Mouse (Mus musculus) adrenal gland, postnatal 0 days (tissue): ENCODE results near the gene Gm11032. TPM values are rescaled to one million over a fixed set of nuclear protein-coding genes. Genes with fewer than 3 reads are reported as not detected.

Experiments used
- polyA plus RNA-seq: library from polyadenylated mRNA; unstranded; fragments of >200 nt; fragmentation: Nextera tagmentation; extraction: Ambion mirVana; gene quantifications from 2 replicates; pipeline ENCODE4 v1.2.1, GENCODE M21; 2015

Gm11032 gene
- not detected in 2 replicates for polyA plus RNA-seq

DNA sequence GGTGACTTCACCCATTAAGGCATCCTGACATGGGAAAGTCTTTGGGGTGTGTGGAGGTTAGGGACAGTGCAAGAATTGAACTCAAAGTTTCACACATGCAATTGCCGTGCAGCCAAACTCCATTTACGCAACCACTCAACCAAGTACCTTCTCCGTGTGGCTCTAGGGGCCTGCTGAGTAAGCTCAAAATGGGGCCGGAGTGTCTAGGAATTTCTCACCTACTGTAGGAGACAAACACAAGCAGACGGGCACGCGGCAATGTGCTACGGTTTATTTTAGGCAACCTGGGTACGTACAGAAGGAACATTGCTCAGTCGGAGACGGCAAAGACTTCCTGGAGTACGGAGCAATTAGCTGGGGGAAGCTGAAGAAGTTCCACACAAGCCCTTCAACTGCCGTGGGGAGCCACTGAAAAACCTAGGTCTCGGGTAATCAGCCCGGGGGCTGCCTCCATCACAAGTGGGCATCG, at the start of gene Gm11032:
Gene Gm11032 (plus strand): TSS at position 51 of the 469 bp plus-strand sequence.

DNA sequence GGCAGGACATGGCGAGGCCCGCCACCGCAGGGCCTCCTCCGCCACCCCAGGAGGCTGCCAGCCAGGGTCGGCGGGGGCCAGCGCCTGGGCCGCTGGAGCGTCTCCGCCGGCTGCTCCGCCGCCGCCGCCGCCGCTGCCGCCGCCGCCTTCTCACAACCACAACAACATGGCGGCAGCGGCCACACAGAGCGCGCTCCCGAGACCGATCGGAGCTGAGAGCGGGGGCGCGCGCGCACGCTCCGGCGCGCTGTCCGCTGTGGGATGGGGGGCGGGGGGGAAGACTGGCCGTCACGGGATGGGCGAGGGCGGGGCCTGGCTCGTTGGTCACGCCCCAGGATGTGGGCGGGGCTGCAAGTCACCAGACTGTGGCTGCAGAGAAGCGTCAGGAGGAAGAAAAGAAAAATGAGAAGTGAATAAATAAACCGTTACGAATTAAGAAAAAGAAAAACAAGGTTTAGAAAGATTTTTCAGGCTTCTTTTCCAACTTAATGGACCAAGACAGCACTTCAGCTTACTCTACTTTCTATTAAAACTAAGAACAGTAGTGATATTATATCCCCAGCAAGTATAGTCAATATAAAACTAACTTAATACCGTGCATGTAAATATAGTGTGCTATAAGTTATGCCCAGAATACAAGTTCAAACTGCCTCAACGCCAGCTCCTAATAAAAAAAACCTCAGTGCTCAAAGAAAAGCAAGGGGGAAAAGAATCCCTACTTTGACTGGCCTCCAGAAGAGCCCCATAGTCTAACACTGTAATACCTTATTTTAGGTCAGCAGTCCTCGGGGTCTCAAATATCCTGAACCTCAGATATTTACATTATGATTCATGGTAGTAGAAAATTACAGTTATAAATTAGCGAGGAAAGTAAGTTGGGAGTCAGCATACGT, 25.0 kb upstream of the Gm11032 start, which contains the start of gene Mtmr3:
Gene Mtmr3 (minus strand): TSS at position 256 of the 893 bp plus-strand sequence.

DNA sequence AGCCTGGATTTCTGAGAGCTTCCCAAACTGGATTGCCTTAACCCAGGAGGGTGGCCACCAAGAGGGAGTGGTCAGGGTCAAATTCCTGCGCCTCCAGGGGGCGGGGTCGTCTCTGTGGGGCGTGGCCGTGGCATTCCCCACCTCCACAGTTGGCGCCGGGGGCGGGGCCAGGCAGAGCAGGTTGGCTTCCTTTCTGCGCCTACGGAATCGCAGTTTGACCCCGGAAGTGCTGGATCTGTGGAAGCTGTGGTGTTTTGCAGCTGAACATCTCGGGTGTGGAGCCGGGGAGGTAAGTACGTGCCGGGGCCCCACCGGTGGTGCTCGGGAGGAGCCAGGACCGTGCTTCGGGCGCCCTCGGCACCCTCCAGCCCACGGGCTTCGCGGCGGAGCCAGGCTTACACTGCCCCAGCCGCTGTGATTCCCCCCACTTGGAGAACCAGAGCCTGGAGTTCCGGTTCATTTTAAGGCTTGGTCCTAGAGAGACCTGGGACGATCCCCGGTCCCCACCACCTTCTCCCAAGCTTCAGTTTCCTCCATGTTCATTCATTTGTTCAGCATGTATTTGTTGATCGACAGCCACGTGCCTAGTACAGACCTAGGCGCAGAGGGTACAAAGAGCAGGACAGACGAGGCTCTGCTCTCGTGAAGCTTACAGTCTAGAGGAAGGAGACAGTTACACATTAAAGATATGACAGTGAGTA, 17.8 kb downstream of the Gm11032 start, which contains the start of gene Ascc2:
Gene Ascc2 (plus strand): TSS at position 214 of the 701 bp plus-strand sequence.

Other genes with a start within 250 kb of the Gm11032 start
- 0.08 and 0.90 TPM in 2 replicates for gene Hormad2, start 179.0 kb upstream of the Gm11032 start, polyA plus RNA-seq
- 16.5 and 21.0 TPM in 2 replicates for gene Mtmr3, start 25.2 kb upstream of the Gm11032 start, polyA plus RNA-seq
- 16.7 and 25.0 TPM in 2 replicates for gene Ascc2, start 17.7 kb downstream of the Gm11032 start, polyA plus RNA-seq
- 1,531 and 1,840 TPM in 2 replicates for gene Uqcr10, start 84.3 kb downstream of the Gm11032 start, polyA plus RNA-seq
- 85.8 and 89.4 TPM in 2 replicates for gene Zmat5, start 84.6 kb downstream of the Gm11032 start, polyA plus RNA-seq
- gene Cabp7, start 126.7 kb downstream of the Gm11032 start, polyA plus RNA-seq, result 0.24 and 0.32 TPM in 2 replicates
- 25.1 and 28.5 TPM in 2 replicates for gene Nf2, start 229.5 kb downstream of the Gm11032 start, polyA plus RNA-seq